Mouse (Mus musculus) urinary bladder, postnatal 36 days (tissue): Measurements from ENCODE around the gene Taar3.

Experiments used
- DNase-seq, 2 experiments: peaks; one replicate each; pipeline ENCODE4 v3.0.0; 2022; ENCODE audit warnings: low spot score in 2 of 2, mixed read lengths in 1 of 2

The Taar3 gene

DNA sequence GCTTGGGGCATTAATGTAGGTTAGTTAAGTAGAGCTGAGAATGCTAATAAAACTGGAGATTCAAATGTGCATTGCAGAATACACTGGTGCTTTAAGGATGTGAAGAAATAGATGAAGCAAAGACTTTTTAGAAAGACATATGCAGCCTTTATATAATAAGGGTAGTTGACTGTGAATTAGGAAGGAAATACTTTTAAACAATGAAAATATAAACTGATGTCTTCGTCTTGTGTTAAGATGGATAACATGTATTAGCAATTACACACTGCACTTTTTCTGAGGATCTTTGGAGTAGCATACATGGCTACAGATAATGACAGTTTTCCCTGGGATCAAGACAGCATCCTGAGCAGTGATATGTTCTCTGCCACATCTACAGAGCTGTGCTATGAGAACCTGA, 50.3 kb downstream of the Taar3 start, which contains the start of gene Taar7b:
Gene Taar7b, plus strand, starts transcription at position 301 of the 400 bp plus-strand sequence.
- no peak for DNase-seq
